ENCODE assay signal across 9 mouse cellular contexts in genomic region chr5:149527999-149528729, GRCm38 (mm10). TPM values are rescaled to one million over a fixed set of nuclear protein-coding genes. Genes with fewer than 3 reads are reported as not detected.
DNase-seq lines count a peak whose midpoint lies in the region; ATAC-seq and TF ChIP-seq lines count a peak whose summit lies in the region.
"Had no signal": no experiment of that assay in that cellular context is flagged by ENCODE, and none has a peak within 500 bp of the region (broad histone marks: within the 10 kb centered on the region; RNA-seq: fewer than 3 reads in every experiment).

TSS of gene Wdr95 (plus strand) at chr5:149528679.

- H3K27me3 ChIP-seq in lung, embryonic 14.5 days (ENCODE audit: insufficient read depth, low read length) = no peaks in the 10 kb centered on the region
- H3K27me3 ChIP-seq in embryonic facial prominence, embryonic 15.5 days = no peaks in the 10 kb centered on the region
- H3K27me3 ChIP-seq in hindbrain, embryonic 15.5 days = no peaks in the 10 kb centered on the region
- no peaks in the 10 kb centered on the region for H3K27me3 ChIP-seq in neural tube, embryonic 11.5 days (ENCODE audit: control insufficient read depth, insufficient read depth, low read length)

- H3K4me3 ChIP-seq in lung, embryonic 14.5 days (ENCODE audit: low read depth, low read length) = no peak within 1 kb of the TSS
- 0 out of 2 replicates have a peak within 1 kb of the TSS, but pooled peaks have one; percentile 3 for H3K4me3 ChIP-seq in embryonic facial prominence, embryonic 15.5 days (replicated peaks)
- H3K4me3 ChIP-seq in hindbrain, embryonic 15.5 days = no peak within 1 kb of the TSS
- H3K4me3 ChIP-seq in neural tube, embryonic 11.5 days (ENCODE audit: low read depth, low read length) = no peak within 1 kb of the TSS

- no peak for TF ChIP-seq CTCF in lung, embryonic 14.5 days (IDR thresholded peaks at IDR 0.05; ENCODE audit: low read depth)

- H3K27ac ChIP-seq in lung, embryonic 14.5 days (ENCODE audit: low read depth) = no peak within 1 kb of the TSS
- peak within 1 kb of the TSS; percentile 60; the same call in 1 of the 2 replicates for H3K27ac ChIP-seq in embryonic facial prominence, embryonic 15.5 days (replicated peaks)
- H3K27ac ChIP-seq in hindbrain, embryonic 15.5 days (replicated peaks) = peak within 1 kb of the TSS; percentile 83
- H3K27ac ChIP-seq in neural tube, embryonic 11.5 days (ENCODE audit: low read depth, low read length) = peak within 1 kb of the TSS; percentile 34

- H3K9ac ChIP-seq in lung, embryonic 14.5 days = no peak within 1 kb of the TSS
- H3K9ac ChIP-seq in embryonic facial prominence, embryonic 15.5 days = no peak within 1 kb of the TSS
- H3K9ac ChIP-seq in hindbrain, embryonic 15.5 days = no peak within 1 kb of the TSS
- H3K9ac ChIP-seq in neural tube, embryonic 11.5 days (ENCODE audit: low read length) = 0 out of 2 replicates have a peak within 1 kb of the TSS, but pooled peaks have one; percentile 39

- 23% methylated on average over 29 of the region's 29 CpGs for WGBS in lung, embryonic 14.5 days
- WGBS in embryonic facial prominence, embryonic 15.5 days = 31% methylated on average over 29 of the region's 29 CpGs
- WGBS in hindbrain, embryonic 15.5 days = 10% methylated on average over 29 of the region's 29 CpGs
- WGBS in neural tube, embryonic 11.5 days = 18% methylated on average over 29 of the region's 29 CpGs

- DNase-seq in lung, embryonic 14.5 days = peak; percentile 67
- DNase-seq in lung, postnatal 25 days (ENCODE audit: low spot score) = no peak
- peak; percentile 61 to 65 for DNase-seq in left cerebral cortex, adult 8-10 months (ENCODE audit: low spot score in 2 of 2)
- peak; percentile 82 for DNase-seq in neural tube, embryonic 11.5 days (ENCODE audit: low spot score)
- no peak for DNase-seq in thymus, postnatal 4 days

- no peaks in the 10 kb centered on the region for H3K9me3 ChIP-seq in lung, embryonic 14.5 days (ENCODE audit: low read depth, low read length)
- H3K9me3 ChIP-seq in embryonic facial prominence, embryonic 15.5 days (replicated peaks) = no peaks in the 10 kb centered on the region
- no peaks in the 10 kb centered on the region for H3K9me3 ChIP-seq in hindbrain, embryonic 15.5 days
- H3K9me3 ChIP-seq in neural tube, embryonic 11.5 days (ENCODE audit: control insufficient read depth, low read length) = no peaks in the 10 kb centered on the region

- no peak for ATAC-seq in lung, embryonic 14.5 days (ENCODE audit: insufficient read depth)
- ATAC-seq in embryonic facial prominence, embryonic 15.5 days (ENCODE audit: insufficient number of reproducible peaks, low FRiP score, low TSS enrichment, low read depth) = no peak
- peak; percentile 54 for ATAC-seq in hindbrain, embryonic 15.5 days (ENCODE audit: low FRiP score, low read depth)
- peak; percentile 83 for ATAC-seq in neural tube, embryonic 11.5 days (ENCODE audit: insufficient read depth, low FRiP score, low TSS enrichment)
- ATAC-seq in erythroblast, adult 5-6 weeks (replicated peaks; ENCODE audit: low FRiP score, poor library complexity, severe bottlenecking) = no peak

- peak within 1 kb of the TSS; percentile 35 for H3K4me2 ChIP-seq in lung, embryonic 14.5 days
- H3K4me2 ChIP-seq in embryonic facial prominence, embryonic 15.5 days (replicated peaks) = peak within 1 kb of the TSS; percentile 27; the same call in 1 of the 2 replicates
- H3K4me2 ChIP-seq in hindbrain, embryonic 15.5 days = peak within 1 kb of the TSS; percentile 41
- no peak within 1 kb of the TSS; the same call in 1 of the 2 replicates for H3K4me2 ChIP-seq in neural tube, embryonic 11.5 days (ENCODE audit: low read depth)

- peaks cover 10% of the 10 kb centered on the region for H3K4me1 ChIP-seq in lung, embryonic 14.5 days (ENCODE audit: insufficient read depth)
- H3K4me1 ChIP-seq in embryonic facial prominence, embryonic 15.5 days = peaks cover 28% of the 10 kb centered on the region
- H3K4me1 ChIP-seq in hindbrain, embryonic 15.5 days (replicated peaks) = peaks cover 57% of the 10 kb centered on the region
- peaks cover 12% of the 10 kb centered on the region; the same call in 1 of the 2 replicates for H3K4me1 ChIP-seq in neural tube, embryonic 11.5 days (ENCODE audit: control insufficient read depth, insufficient read depth, low read length)

- no peaks in the 10 kb centered on the region for H3K36me3 ChIP-seq in lung, embryonic 14.5 days (ENCODE audit: insufficient read depth)
- no peaks in the 10 kb centered on the region for H3K36me3 ChIP-seq in embryonic facial prominence, embryonic 15.5 days
- no peaks in the 10 kb centered on the region for H3K36me3 ChIP-seq in hindbrain, embryonic 15.5 days
- H3K36me3 ChIP-seq in neural tube, embryonic 11.5 days (ENCODE audit: control insufficient read depth, insufficient read depth, low read length) = no peaks in the 10 kb centered on the region

RNA-seq across cellular contexts. Expression of gene Wdr95, which starts in this region (rescaled TPM):
- polyA plus RNA-seq in lung, embryonic 14.5 days (2014; fragmentation: Nextera tagmentation; extraction: Ambion mirVana) = not detected in 2 replicates
- 0.62 and 1.5 TPM in 2 replicates for polyA plus RNA-seq in embryonic facial prominence, embryonic 15.5 days (2015; fragmentation: Nextera tagmentation; extraction: Ambion mirVana)
- 0.13 and 0.43 TPM in 2 replicates for polyA plus RNA-seq in hindbrain, embryonic 15.5 days (2015; fragmentation: Nextera tagmentation; extraction: Ambion mirVana)
- total RNA-seq in left cerebral cortex, adult 8-10 months (2022) = 1 to 10 TPM in 1 of 4 experiments, under 1 TPM in 3; 0.15 to 1.9 (median 0.43) TPM
- not detected in 2 replicates for polyA plus RNA-seq in neural tube, embryonic 11.5 days (2014; fragmentation: Nextera tagmentation; extraction: Ambion mirVana)
- total RNA-seq in erythroblast, adult 5-6 weeks (2015; ENCODE audit: low replicate concordance) = not detected in 2 replicates
- total RNA-seq in erythroblast, adult 5-6 weeks (2017; ENCODE audit: low replicate concordance) = not detected in 2 replicates
- total RNA-seq: liver, adult 2 months had no signal
- polyA plus RNA-seq: liver, adult 2 months had no signal

Comparison
In these comparisons a context has a peak if more than half of its experiments do, and no peak if none do; other contexts are left out.
1. Peak in DNase-seq and H3K4me2 ChIP-seq in lung, embryonic 14.5 days; RNA of the gene not detected or under 1 TPM.
2. Peak in ATAC-seq, H3K27ac ChIP-seq and H3K4me2 ChIP-seq in hindbrain, embryonic 15.5 days; RNA of the gene not detected or under 1 TPM.
3. Peak in DNase-seq, ATAC-seq, H3K27ac ChIP-seq and H3K9ac ChIP-seq in neural tube, embryonic 11.5 days; RNA of the gene not detected or under 1 TPM.
4. DNase-seq: peak in left cerebral cortex, adult 8-10 months (2 of 2); none in lung, postnatal 25 days (single experiment) and thymus, postnatal 4 days (single experiment).